Mouse (Mus musculus) lung, postnatal 0 days (tissue): ENCODE data around the gene Cabp7.

Experiments used
- CTCF ChIP-seq: IDR thresholded peaks from 2 replicates; pipeline ENCODE4 v1.5.1; 2016; ENCODE audit warnings: antibody characterized with exemption, mild to moderate bottlenecking
- EP300 ChIP-seq: IDR thresholded peaks from 2 replicates; pipeline ENCODE4 v1.6.1; 2016; ENCODE audit warnings: antibody characterized with exemption, mild to moderate bottlenecking, control low read depth

- TF ChIP-seq CTCF (peak; percentile 72), EP300 (no peak)
Observed at GRCm38 (mm10) chr11:4772925-4773324, 26.3 kb upstream of the Cabp7 start.
